Mouse (Mus musculus): ENCODE measurements around the gene Ltbp1.

Ltbp1 gene

GRCm38 (mm10) chr17:75005281-75005684, at the start of gene Ltbp1:
Gene Ltbp1 (plus strand): TSS chr17:75005568.
- peak; percentile 46 for DNase-seq

- no peak for DNase-seq
These were observed 45.7 kb upstream of the Ltbp1 start for GRCm38 (mm10) chr17:74959481-74960245.

GRCm38 (mm10) chr17:74963222-74963621, 42.1 kb upstream of the Ltbp1 start:
- no peak for DNase-seq

- DNase-seq: no peak
These were observed 41.5 kb upstream of the Ltbp1 start for GRCm38 (mm10) chr17:74963861-74964260.

- DNase-seq: no peak
These were observed 38.0 kb upstream of the Ltbp1 start for GRCm38 (mm10) chr17:74967298-74967848.

GRCm38 (mm10) chr17:74968152-74968712, 37.1 kb upstream of the Ltbp1 start:
- DNase-seq: no peak

- no peak for DNase-seq
These were observed 36.6 kb upstream of the Ltbp1 start for GRCm38 (mm10) chr17:74968738-74969271.

- no peak for DNase-seq
These were observed 30.2 kb upstream of the Ltbp1 start for GRCm38 (mm10) chr17:74975192-74975591.

- no peak for DNase-seq
These were observed 29.0 kb upstream of the Ltbp1 start for GRCm38 (mm10) chr17:74976167-74976985.

GRCm38 (mm10) chr17:74979767-74980166, 25.6 kb upstream of the Ltbp1 start:
- no peak for DNase-seq

- no peak for DNase-seq
These were observed 23.7 kb upstream of the Ltbp1 start for GRCm38 (mm10) chr17:74981703-74982102.

GRCm38 (mm10) chr17:74982880-74983279, 22.5 kb upstream of the Ltbp1 start:
- DNase-seq: no peak

GRCm38 (mm10) chr17:74984071-74984470, 21.3 kb upstream of the Ltbp1 start:
- DNase-seq: no peak

- no peak for DNase-seq
These were observed 20.7 kb upstream of the Ltbp1 start for GRCm38 (mm10) chr17:74984681-74985080.

GRCm38 (mm10) chr17:74987067-74987466, 18.3 kb upstream of the Ltbp1 start:
- no peak for DNase-seq

GRCm38 (mm10) chr17:74989691-74990090, 15.7 kb upstream of the Ltbp1 start:
- DNase-seq: no peak

- no peak for DNase-seq
These were observed 14.8 kb upstream of the Ltbp1 start for GRCm38 (mm10) chr17:74990561-74990960.

GRCm38 (mm10) chr17:74993726-74994581, 11.4 kb upstream of the Ltbp1 start:
- DNase-seq: no peak

- no peak for DNase-seq
These were observed 10.8 kb upstream of the Ltbp1 start for GRCm38 (mm10) chr17:74994582-74994893.

- DNase-seq: no peak
These were observed 10.1 kb upstream of the Ltbp1 start for GRCm38 (mm10) chr17:74995266-74995665.

GRCm38 (mm10) chr17:75000066-75000465, 5.3 kb upstream of the Ltbp1 start:
- DNase-seq: no peak

GRCm38 (mm10) chr17:75004820-75005219, 548 bp upstream of the Ltbp1 start:
- peak; percentile 51 for DNase-seq
